ENCODE assay signal across 8 mouse cellular contexts in genomic region chr19:46522433-46523044, GRCm38 (mm10). TPM values are rescaled to one million over a fixed set of nuclear protein-coding genes. Genes with fewer than 3 reads are reported as not detected.
DNase-seq lines count a peak whose midpoint lies in the region; ATAC-seq lines count a peak whose summit lies in the region.

No protein-coding gene starts in this region.

- peak overlapping the region; percentile 53; the same call in 1 of the 2 replicates for H3K4me2 ChIP-seq in lung, embryonic 15.5 days
- H3K4me2 ChIP-seq in intestine, embryonic 15.5 days (replicated peaks): no peak overlapping the region

- no peak overlapping the region for H3K9ac ChIP-seq in lung, embryonic 15.5 days
- H3K9ac ChIP-seq in intestine, embryonic 15.5 days: no peak overlapping the region

- WGBS in lung, embryonic 15.5 days: 18% methylated on average over 15 of the region's 15 CpGs
- 27% methylated on average over 15 of the region's 15 CpGs for WGBS in intestine, embryonic 15.5 days

- ATAC-seq in CD4-positive, CD25-positive, alpha-beta regulatory T cell, adult 4 months: no peak
- no peak for ATAC-seq in lung, embryonic 15.5 days (ENCODE audit: borderline replicate concordance, extremely low read depth, low FRiP score, low TSS enrichment)
- no peak for ATAC-seq in intestine, embryonic 15.5 days

- no peaks in the 10 kb centered on the region for H3K9me3 ChIP-seq in lung, embryonic 15.5 days
- no peaks in the 10 kb centered on the region for H3K9me3 ChIP-seq in intestine, embryonic 15.5 days

- H3K27ac ChIP-seq in lung, embryonic 15.5 days: peak overlapping the region; percentile 91
- 0 out of 2 replicates have a peak overlapping the region, but pooled peaks have one; percentile 18 for H3K27ac ChIP-seq in intestine, embryonic 15.5 days

- no peaks in the 10 kb centered on the region for H3K27me3 ChIP-seq in lung, embryonic 15.5 days
- no peaks in the 10 kb centered on the region for H3K27me3 ChIP-seq in intestine, embryonic 15.5 days (replicated peaks)
- no peaks in the 10 kb centered on the region for H3K27me3 ChIP-seq in splenic B cell, adult 2 months (ENCODE audit: control insufficient read depth, insufficient read depth, low read length, poor library complexity, severe bottlenecking)

- H3K4me3 ChIP-seq in lung, embryonic 15.5 days: no peak overlapping the region
- H3K4me3 ChIP-seq in intestine, embryonic 15.5 days (replicated peaks): no peak overlapping the region

- H3K36me3 ChIP-seq in lung, embryonic 15.5 days: no peaks in the 10 kb centered on the region
- no peaks in the 10 kb centered on the region for H3K36me3 ChIP-seq in intestine, embryonic 15.5 days
- no peaks in the 10 kb centered on the region for H3K36me3 ChIP-seq in splenic B cell, adult 2 months (ENCODE audit: control insufficient read depth, insufficient read depth, low read length, poor library complexity, severe bottlenecking)

- peak; percentile 49 for DNase-seq in CD4-positive, CD25-positive, alpha-beta regulatory T cell, adult 2 months (ENCODE audit: low read depth, low spot score)
- DNase-seq in lung, adult 18-20 months: no peak
- peak; percentile 64 for DNase-seq in splenic B cell, adult 2 months (ENCODE audit: low read depth, low spot score)
- no peak for DNase-seq in urinary bladder, postnatal 10 days (ENCODE audit: low spot score)
- no peak for DNase-seq in spleen, adult 12 weeks (ENCODE audit: low spot score)

- peaks cover 75% of the 10 kb centered on the region for H3K4me1 ChIP-seq in lung, embryonic 15.5 days
- H3K4me1 ChIP-seq in intestine, embryonic 15.5 days (replicated peaks): peaks cover 53% of the 10 kb centered on the region

RNA-seq across cellular contexts. Expression of gene Trim8, which starts 21.0 kb away (rescaled TPM):
- polyA plus RNA-seq in CD4-positive, CD25-positive, alpha-beta regulatory T cell, adult 4 months (2017; shearing (Covaris generic)): 10 to 100 TPM; 16.3 to 21.5 TPM
- polyA plus RNA-seq in lung, embryonic 15.5 days (2015; fragmentation: Nextera tagmentation; extraction: Ambion mirVana): 22.2 and 27.8 TPM in 2 replicates
- polyA plus RNA-seq in intestine, embryonic 15.5 days (2015; fragmentation: Nextera tagmentation; extraction: Ambion mirVana): 16.4 and 17.3 TPM in 2 replicates

RNA-seq across cellular contexts. Expression of gene Arl3, which starts 50.5 kb away (rescaled TPM):
- 10 to 100 TPM; 29.0 to 34.9 TPM for polyA plus RNA-seq in CD4-positive, CD25-positive, alpha-beta regulatory T cell, adult 4 months (2017; shearing (Covaris generic))
- 115 and 119 TPM in 2 replicates for polyA plus RNA-seq in lung, embryonic 15.5 days (2015; fragmentation: Nextera tagmentation; extraction: Ambion mirVana)
- polyA plus RNA-seq in intestine, embryonic 15.5 days (2015; fragmentation: Nextera tagmentation; extraction: Ambion mirVana): 69.9 and 72.4 TPM in 2 replicates

RNA-seq across cellular contexts. Expression of gene Sfxn2, which starts 50.6 kb away (rescaled TPM):
- polyA plus RNA-seq in CD4-positive, CD25-positive, alpha-beta regulatory T cell, adult 4 months (2017; shearing (Covaris generic)): 10 to 100 TPM in 1 of 2 experiments, 1 to 10 TPM in 1; 6.2 to 13.4 TPM
- polyA plus RNA-seq in lung, embryonic 15.5 days (2015; fragmentation: Nextera tagmentation; extraction: Ambion mirVana): 27.9 and 28.3 TPM in 2 replicates
- polyA plus RNA-seq in intestine, embryonic 15.5 days (2015; fragmentation: Nextera tagmentation; extraction: Ambion mirVana): 18.2 and 20.5 TPM in 2 replicates

Comparison
In these comparisons a context has a peak if more than half of its experiments do, and no peak if none do; other contexts are left out.
1. DNase-seq: peak in CD4-positive, CD25-positive, alpha-beta regulatory T cell, adult 2 months (single experiment) and splenic B cell, adult 2 months (single experiment); none in lung, adult 18-20 months (0 of 2), urinary bladder, postnatal 10 days (single experiment) and spleen, adult 12 weeks (single experiment).